Mouse (Mus musculus): ENCODE data around the gene Wtap. TPM values are rescaled to one million over a fixed set of nuclear protein-coding genes. Genes with fewer than 3 reads are reported as not detected.
"Not testable (repeated sequence)": the region's sequence is repeated elsewhere in the genome, so short reads cannot be mapped to it uniquely, and the experiment has no call there.

Gene Wtap
- polyA plus RNA-seq (2014; fragmentation: Nextera tagmentation; extraction: Ambion mirVana), result 119 and 126 TPM in 2 replicates

DNA sequence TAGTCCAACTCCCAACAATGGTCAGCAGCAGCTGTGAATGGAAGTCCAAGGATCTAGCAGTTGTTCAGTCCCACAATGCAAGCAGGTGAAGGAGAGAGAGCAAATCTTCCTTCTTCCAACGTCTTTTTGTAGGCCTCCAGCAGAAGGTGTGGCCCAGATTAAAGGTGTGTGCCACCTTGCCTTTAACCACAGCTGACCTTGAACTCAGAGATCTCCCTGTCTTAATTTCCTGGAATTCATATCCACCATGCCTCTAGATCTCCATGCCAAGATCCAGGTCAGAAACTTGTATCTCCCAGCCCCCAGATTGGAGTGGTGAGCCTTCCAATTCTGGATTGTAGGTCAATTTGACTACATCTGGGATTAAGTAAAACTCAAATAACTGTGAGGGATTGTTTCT lies at the start of gene Wtap:
Gene Wtap (minus strand): TSS at position 101 of the 400 bp plus-strand sequence.
- H3K27me3 ChIP-seq (ENCODE audit: control insufficient read depth, insufficient read depth, low read length), result no peaks in the 10 kb centered on the region
- no peak for ATAC-seq (ENCODE audit: low read depth)
- peak within 1 kb of the TSS; percentile 100 for H3K4me3 ChIP-seq (ENCODE audit: low read depth, low read length)
- H3K4me2 ChIP-seq (ENCODE audit: low read depth, low read length), result peak within 1 kb of the TSS; percentile 68
- no peaks in the 10 kb centered on the region for H3K36me3 ChIP-seq (ENCODE audit: control insufficient read depth, insufficient read depth, low read length)
- H3K4me1 ChIP-seq (ENCODE audit: control insufficient read depth, insufficient read depth, low read length), result peaks cover 10% of the 10 kb centered on the region; the same call in 1 of the 2 replicates
- peak within 1 kb of the TSS; percentile 99; the same call in 1 of the 2 replicates for H3K27ac ChIP-seq (ENCODE audit: low read depth, low read length)
- 85% methylated on average over 1 of the region's 1 CpGs for WGBS
- H3K9ac ChIP-seq (replicated peaks; ENCODE audit: low read depth, low read length), result peak within 1 kb of the TSS; percentile 99
- no peaks in the 10 kb centered on the region for H3K9me3 ChIP-seq (ENCODE audit: control insufficient read depth, low read length)

- H3K27me3 ChIP-seq (ENCODE audit: control insufficient read depth, insufficient read depth, low read length), result not testable (repeated sequence)
These were observed 42.7 kb upstream of the Wtap start for GRCm38 (mm10) chr17:13036627-13037192.

GRCm38 (mm10) chr17:13013316-13013715 lies 19.3 kb upstream of the Wtap start:
- no peak for ATAC-seq (ENCODE audit: low read depth)
- peaks cover 31% of the 10 kb centered on the region for H3K36me3 ChIP-seq (ENCODE audit: control insufficient read depth, insufficient read depth, low read length)

More at GRCm38 (mm10) chr17:13036627-13037192, 42.7 kb upstream of the Wtap start:
- not testable (repeated sequence) for H3K4me1 ChIP-seq (ENCODE audit: control insufficient read depth, insufficient read depth, low read length); H3K9ac ChIP-seq (replicated peaks; ENCODE audit: low read depth, low read length); H3K9me3 ChIP-seq (ENCODE audit: control insufficient read depth, low read length); H3K4me3 ChIP-seq (ENCODE audit: low read depth, low read length); H3K27ac ChIP-seq (ENCODE audit: low read depth, low read length); H3K36me3 ChIP-seq (ENCODE audit: control insufficient read depth, insufficient read depth, low read length); H3K4me2 ChIP-seq (ENCODE audit: low read depth, low read length); ATAC-seq (ENCODE audit: low read depth)
- 88% methylated on average over 3 of the region's 12 CpGs for WGBS

GRCm38 (mm10) chr17:13009887-13010286 lies 15.9 kb upstream of the Wtap start:
- no peaks in the 10 kb centered on the region for H3K9me3 ChIP-seq (ENCODE audit: control insufficient read depth, low read length)
- H3K36me3 ChIP-seq (ENCODE audit: control insufficient read depth, insufficient read depth, low read length), result peaks cover 18% of the 10 kb centered on the region
- peaks cover 8% of the 10 kb centered on the region; the same call in 1 of the 2 replicates for H3K4me1 ChIP-seq (ENCODE audit: control insufficient read depth, insufficient read depth, low read length)
- H3K4me3 ChIP-seq (ENCODE audit: low read depth, low read length), result no peak overlapping the region
- no peaks in the 10 kb centered on the region for H3K27me3 ChIP-seq (ENCODE audit: control insufficient read depth, insufficient read depth, low read length)
- ATAC-seq (ENCODE audit: low read depth), result no peak
- 41% methylated on average over 3 of the region's 3 CpGs for WGBS
- no peak overlapping the region for H3K9ac ChIP-seq (replicated peaks; ENCODE audit: low read depth, low read length)
- no peak overlapping the region for H3K27ac ChIP-seq (ENCODE audit: low read depth, low read length)
- H3K4me2 ChIP-seq (ENCODE audit: low read depth, low read length), result no peak overlapping the region

More at GRCm38 (mm10) chr17:13013316-13013715, 19.3 kb upstream of the Wtap start:
- H3K9me3 ChIP-seq (ENCODE audit: control insufficient read depth, low read length), result no peaks in the 10 kb centered on the region
- H3K27me3 ChIP-seq (ENCODE audit: control insufficient read depth, insufficient read depth, low read length), result no peaks in the 10 kb centered on the region
- no peak overlapping the region for H3K4me3 ChIP-seq (ENCODE audit: low read depth, low read length)
- no peak overlapping the region for H3K27ac ChIP-seq (ENCODE audit: low read depth, low read length)
- 80% methylated on average over 3 of the region's 3 CpGs for WGBS
- H3K9ac ChIP-seq (replicated peaks; ENCODE audit: low read depth, low read length), result no peak overlapping the region
- H3K4me2 ChIP-seq (ENCODE audit: low read depth, low read length), result no peak overlapping the region
- peaks cover 8% of the 10 kb centered on the region; the same call in 1 of the 2 replicates for H3K4me1 ChIP-seq (ENCODE audit: control insufficient read depth, insufficient read depth, low read length)

GRCm38 (mm10) chr17:13008528-13008927 lies 14.6 kb upstream of the Wtap start:
- no peak for ATAC-seq (ENCODE audit: low read depth)
- 2% methylated on average over 10 of the region's 10 CpGs for WGBS
- H3K4me3 ChIP-seq (ENCODE audit: low read depth, low read length), result peak overlapping the region; percentile 79

DNA sequence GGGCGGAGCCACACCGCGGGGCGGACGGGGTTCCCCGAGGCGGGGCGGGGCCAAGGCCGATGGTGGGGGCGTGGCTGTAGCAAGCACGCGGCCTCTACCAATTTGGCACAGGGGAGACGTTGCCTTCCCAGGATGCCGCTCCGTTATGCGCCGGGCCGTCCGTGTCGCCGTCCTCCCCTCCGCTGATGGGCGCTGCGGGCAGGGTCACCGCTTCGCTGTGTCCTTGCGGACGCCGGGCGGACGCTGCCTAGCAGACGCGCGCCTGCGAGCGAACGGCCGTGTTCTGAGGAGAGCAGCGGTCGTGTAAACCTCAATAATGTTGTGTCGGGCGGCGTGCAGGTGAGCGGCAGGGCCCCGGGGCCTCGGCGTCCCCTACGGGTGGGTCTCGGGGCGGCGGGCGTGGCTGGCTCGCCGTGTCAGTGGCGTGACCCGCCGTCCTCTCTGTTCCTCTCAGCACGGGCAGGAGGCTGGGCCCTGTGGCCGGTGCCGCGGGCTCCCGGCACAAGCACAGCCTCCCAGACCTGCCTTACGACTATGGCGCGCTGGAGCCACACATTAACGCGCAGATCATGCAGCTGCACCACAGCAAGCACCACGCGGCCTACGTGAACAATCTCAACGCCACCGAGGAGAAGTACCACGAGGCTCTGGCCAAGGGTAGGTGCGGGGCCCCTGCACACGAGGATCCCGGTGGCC lies 13.9 kb upstream of the Wtap start:
- H3K36me3 ChIP-seq (ENCODE audit: control insufficient read depth, insufficient read depth, low read length), result 0 out of 2 replicates have a peak, but pooled peaks cover 5% of the 10 kb centered on the region
- no peaks in the 10 kb centered on the region for H3K27me3 ChIP-seq (ENCODE audit: control insufficient read depth, insufficient read depth, low read length)
- H3K9me3 ChIP-seq (ENCODE audit: control insufficient read depth, low read length), result no peaks in the 10 kb centered on the region
- ATAC-seq (ENCODE audit: low read depth), result peak; percentile 97
- peaks cover 8% of the 10 kb centered on the region; the same call in 1 of the 2 replicates for H3K4me1 ChIP-seq (ENCODE audit: control insufficient read depth, insufficient read depth, low read length)
- peak overlapping the region; percentile 88 for H3K4me2 ChIP-seq (ENCODE audit: low read depth, low read length)
- H3K4me3 ChIP-seq (ENCODE audit: low read depth, low read length), result peak overlapping the region; percentile 79
- H3K27ac ChIP-seq (ENCODE audit: low read depth, low read length), result peak overlapping the region; percentile 87
- WGBS, result 1% methylated on average over 69 of the region's 76 CpGs
- peak overlapping the region; percentile 76 for H3K9ac ChIP-seq (replicated peaks; ENCODE audit: low read depth, low read length)

More at GRCm38 (mm10) chr17:13008528-13008927, 14.6 kb upstream of the Wtap start:
- H3K36me3 ChIP-seq (ENCODE audit: control insufficient read depth, insufficient read depth, low read length), result peaks cover 8% of the 10 kb centered on the region; the same call in 1 of the 2 replicates
- H3K27me3 ChIP-seq (ENCODE audit: control insufficient read depth, insufficient read depth, low read length), result no peaks in the 10 kb centered on the region
- H3K27ac ChIP-seq (ENCODE audit: low read depth, low read length), result peak overlapping the region; percentile 87
- peak overlapping the region; percentile 76 for H3K9ac ChIP-seq (replicated peaks; ENCODE audit: low read depth, low read length)
- peak overlapping the region; percentile 88 for H3K4me2 ChIP-seq (ENCODE audit: low read depth, low read length)
- H3K9me3 ChIP-seq (ENCODE audit: control insufficient read depth, low read length), result no peaks in the 10 kb centered on the region
- peaks cover 8% of the 10 kb centered on the region; the same call in 1 of the 2 replicates for H3K4me1 ChIP-seq (ENCODE audit: control insufficient read depth, insufficient read depth, low read length)

DNA sequence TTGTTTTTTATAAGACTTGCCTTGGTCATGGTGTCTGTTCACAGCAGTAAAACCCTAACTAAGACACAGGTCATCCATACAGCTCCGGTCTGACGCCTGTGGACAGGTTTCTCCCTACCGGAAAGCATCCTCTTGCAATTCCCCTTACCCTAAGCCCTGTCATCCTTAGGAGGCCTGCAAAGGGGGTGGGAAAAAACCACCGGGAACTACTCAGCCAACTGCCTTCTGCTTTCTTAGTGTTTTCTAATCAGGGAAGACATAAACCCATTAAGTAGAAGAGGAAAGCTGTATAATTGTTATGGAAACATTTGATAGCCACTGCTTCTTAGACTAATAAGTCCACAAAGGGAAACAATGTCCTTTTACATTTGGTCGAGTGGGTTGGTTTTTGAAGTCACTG lies 13.0 kb upstream of the Wtap start:
- ATAC-seq (ENCODE audit: low read depth), result no peak
- H3K4me3 ChIP-seq (ENCODE audit: low read depth, low read length), result peak overlapping the region; percentile 79
- H3K27me3 ChIP-seq (ENCODE audit: control insufficient read depth, insufficient read depth, low read length), result no peaks in the 10 kb centered on the region
- H3K4me1 ChIP-seq (ENCODE audit: control insufficient read depth, insufficient read depth, low read length), result peaks cover 8% of the 10 kb centered on the region; the same call in 1 of the 2 replicates
- H3K4me2 ChIP-seq (ENCODE audit: low read depth, low read length), result peak overlapping the region; percentile 88
- H3K27ac ChIP-seq (ENCODE audit: low read depth, low read length), result no peak overlapping the region; the same call in 1 of the 2 replicates
- no peaks in the 10 kb centered on the region for H3K9me3 ChIP-seq (ENCODE audit: control insufficient read depth, low read length)
- 0 out of 2 replicates have a peak overlapping the region, but pooled peaks have one; percentile 34 for H3K9ac ChIP-seq (replicated peaks; ENCODE audit: low read depth, low read length)
- WGBS, result 39% methylated on average over 5 of the region's 5 CpGs
- 0 out of 2 replicates have a peak, but pooled peaks cover 5% of the 10 kb centered on the region for H3K36me3 ChIP-seq (ENCODE audit: control insufficient read depth, insufficient read depth, low read length)

DNA sequence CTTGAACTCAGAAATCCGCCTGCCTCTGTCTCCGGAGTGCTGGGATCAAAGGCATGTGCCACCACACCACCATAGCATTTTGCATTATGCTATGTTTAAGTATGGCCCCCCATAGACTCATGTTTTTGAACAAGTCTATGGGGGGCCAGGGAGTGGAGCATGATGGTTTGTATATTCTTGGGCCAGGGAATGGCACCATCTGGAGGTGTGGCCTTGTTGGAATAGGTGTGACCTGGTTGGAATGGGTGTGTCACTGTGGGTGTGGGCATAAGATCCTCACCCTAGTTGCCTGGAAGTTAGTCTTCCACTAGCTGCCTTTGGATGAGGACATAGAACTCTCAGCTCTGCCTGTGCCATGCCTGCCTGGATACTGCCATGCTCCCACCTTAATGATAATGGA lies 12.6 kb upstream of the Wtap start, which contains the start of gene Sod2:
Gene Sod2 (plus strand): TSS at position 301 of the 400 bp plus-strand sequence.
- peak within 1 kb of the TSS; percentile 79 for H3K4me3 ChIP-seq (ENCODE audit: low read depth, low read length)
- peak within 1 kb of the TSS; percentile 76; the same call in 1 of the 2 replicates for H3K9ac ChIP-seq (replicated peaks; ENCODE audit: low read depth, low read length)
- H3K4me2 ChIP-seq (ENCODE audit: low read depth, low read length), result peak within 1 kb of the TSS; percentile 88
- 99% methylated on average over 2 of the region's 2 CpGs for WGBS
- H3K27ac ChIP-seq (ENCODE audit: low read depth, low read length), result peak within 1 kb of the TSS; percentile 87
- not testable (repeated sequence) for H3K9me3 ChIP-seq (ENCODE audit: control insufficient read depth, low read length); H3K36me3 ChIP-seq (ENCODE audit: control insufficient read depth, insufficient read depth, low read length); ATAC-seq (ENCODE audit: low read depth); H3K27me3 ChIP-seq (ENCODE audit: control insufficient read depth, insufficient read depth, low read length); H3K4me1 ChIP-seq (ENCODE audit: control insufficient read depth, insufficient read depth, low read length)

DNA sequence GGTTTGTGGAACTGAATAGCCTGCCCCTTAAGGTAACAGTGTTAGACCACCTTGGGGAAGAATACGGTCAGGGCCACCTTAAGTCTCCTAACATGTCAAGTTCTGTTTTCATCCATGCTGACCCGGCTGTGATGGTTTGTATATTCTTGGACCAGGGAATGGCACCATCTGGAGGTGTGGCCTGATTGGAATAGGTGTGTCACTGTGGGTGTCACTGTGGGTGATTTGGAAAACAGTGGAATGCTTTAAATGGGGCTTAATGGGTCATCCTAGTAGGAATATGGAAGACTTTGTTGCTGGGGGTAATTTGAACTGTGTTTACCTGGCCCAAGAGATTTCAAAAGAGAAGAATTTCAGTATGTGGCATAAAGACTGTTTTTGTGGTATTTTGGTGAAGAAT lies 10.5 kb upstream of the Wtap start:
- WGBS, result 89% methylated on average over 2 of the region's 2 CpGs
- not testable (repeated sequence) for H3K27me3 ChIP-seq (ENCODE audit: control insufficient read depth, insufficient read depth, low read length); H3K27ac ChIP-seq (ENCODE audit: low read depth, low read length); H3K36me3 ChIP-seq (ENCODE audit: control insufficient read depth, insufficient read depth, low read length); H3K4me2 ChIP-seq (ENCODE audit: low read depth, low read length); H3K9ac ChIP-seq (replicated peaks; ENCODE audit: low read depth, low read length); H3K4me3 ChIP-seq (ENCODE audit: low read depth, low read length); ATAC-seq (ENCODE audit: low read depth); H3K9me3 ChIP-seq (ENCODE audit: control insufficient read depth, low read length); H3K4me1 ChIP-seq (ENCODE audit: control insufficient read depth, insufficient read depth, low read length)
